Mouse (Mus musculus): ENCODE results near the gene Eml4. TPM values are rescaled to one million over a fixed set of nuclear protein-coding genes. Genes with fewer than 3 reads are reported as not detected.

Gene Eml4
- total and polyA plus RNA-seq, 2 experiments: 4.1 to 8.1 TPM

GRCm38 (mm10) chr17:83398756-83399155 is 48.0 kb downstream of the Eml4 start:
- Histone ChIP-seq H3K4me1 (ENCODE audit: control insufficient read depth, insufficient read depth, low read length) (peaks cover 2% of the 10 kb centered on the region; the same call in 1 of the 2 replicates), H3K79me2 (ENCODE audit: control insufficient read depth, insufficient read depth, low read length) (peaks cover 17% of the 10 kb centered on the region), H3K27ac (replicated peaks; ENCODE audit: insufficient read depth, low read depth, low read length) (no peak overlapping the region), H3K36me3 (ENCODE audit: control insufficient read depth, insufficient read depth, low read length) (peaks cover 1% of the 10 kb centered on the region; the same call in 1 of the 2 replicates), H3K27me3 (ENCODE audit: control insufficient read depth, insufficient read depth, low read length) (no peaks in the 10 kb centered on the region), H3K4me3 (ENCODE audit: insufficient read depth, low read depth, low read length) (no peak overlapping the region), H3K9ac (ENCODE audit: low read depth, low read length) (no peak overlapping the region)
- DNase-seq (ENCODE audit: extremely low read depth, low read depth, low spot score): no peak
- WGBS: 95% methylated on average over 1 of the region's 1 CpGs
- TF ChIP-seq POLR2A (IDR thresholded peaks at IDR 0.05; ENCODE audit: extremely low read depth, insufficient read depth, low read length) (no peak), CTCF (IDR thresholded peaks at IDR 0.05; ENCODE audit: low read depth, low read length) (no peak)

GRCm38 (mm10) chr17:83430607-83431006 is 79.9 kb downstream of the Eml4 start:
- TF ChIP-seq CTCF (IDR thresholded peaks at IDR 0.05; ENCODE audit: low read depth, low read length): no peak
- TF ChIP-seq POLR2A (IDR thresholded peaks at IDR 0.05; ENCODE audit: extremely low read depth, insufficient read depth, low read length): no peak
- Histone ChIP-seq H3K36me3 (ENCODE audit: control insufficient read depth, insufficient read depth, low read length) (peaks cover 12% of the 10 kb centered on the region), H3K9ac (ENCODE audit: low read depth, low read length) (no peak overlapping the region), H3K27me3 (ENCODE audit: control insufficient read depth, insufficient read depth, low read length) (no peaks in the 10 kb centered on the region), H3K4me3 (ENCODE audit: insufficient read depth, low read depth, low read length) (no peak overlapping the region), H3K79me2 (ENCODE audit: control insufficient read depth, insufficient read depth, low read length) (no peaks in the 10 kb centered on the region; the same call in 1 of the 2 replicates), H3K27ac (replicated peaks; ENCODE audit: insufficient read depth, low read depth, low read length) (no peak overlapping the region), H3K4me1 (ENCODE audit: control insufficient read depth, insufficient read depth, low read length) (no peaks in the 10 kb centered on the region)
- WGBS: 84% methylated on average over 4 of the region's 4 CpGs
- DNase-seq (ENCODE audit: extremely low read depth, low read depth, low spot score): no peak

- TF ChIP-seq CTCF (IDR thresholded peaks at IDR 0.05; ENCODE audit: low read depth, low read length) (no peak), POLR2A (IDR thresholded peaks at IDR 0.05; ENCODE audit: extremely low read depth, insufficient read depth, low read length) (no peak)
- Histone ChIP-seq H3K27me3 (ENCODE audit: control insufficient read depth, insufficient read depth, low read length) (no peaks in the 10 kb centered on the region), H3K27ac (replicated peaks; ENCODE audit: insufficient read depth, low read depth, low read length) (no peak overlapping the region), H3K79me2 (ENCODE audit: control insufficient read depth, insufficient read depth, low read length) (no peaks in the 10 kb centered on the region), H3K9ac (ENCODE audit: low read depth, low read length) (no peak overlapping the region), H3K4me3 (ENCODE audit: insufficient read depth, low read depth, low read length) (no peak overlapping the region), H3K36me3 (ENCODE audit: control insufficient read depth, insufficient read depth, low read length) (peaks cover 18% of the 10 kb centered on the region), H3K4me1 (ENCODE audit: control insufficient read depth, insufficient read depth, low read length) (no peaks in the 10 kb centered on the region)
- 74% methylated on average over 4 of the region's 4 CpGs for WGBS
- no peak for DNase-seq (ENCODE audit: extremely low read depth, low read depth, low spot score)
These were observed 92.7 kb downstream of the Eml4 start for GRCm38 (mm10) chr17:83443406-83443805.

- Histone ChIP-seq H3K4me1 (ENCODE audit: control insufficient read depth, insufficient read depth, low read length) (no peaks in the 10 kb centered on the region), H3K4me3 (ENCODE audit: insufficient read depth, low read depth, low read length) (no peak overlapping the region), H3K36me3 (ENCODE audit: control insufficient read depth, insufficient read depth, low read length) (peaks cover 41% of the 10 kb centered on the region), H3K27ac (replicated peaks; ENCODE audit: insufficient read depth, low read depth, low read length) (no peak overlapping the region), H3K79me2 (ENCODE audit: control insufficient read depth, insufficient read depth, low read length) (no peaks in the 10 kb centered on the region), H3K9ac (ENCODE audit: low read depth, low read length) (no peak overlapping the region), H3K27me3 (ENCODE audit: control insufficient read depth, insufficient read depth, low read length) (no peaks in the 10 kb centered on the region)
- DNase-seq (ENCODE audit: extremely low read depth, low read depth, low spot score): no peak
- TF ChIP-seq CTCF (IDR thresholded peaks at IDR 0.05; ENCODE audit: low read depth, low read length) (no peak), POLR2A (IDR thresholded peaks at IDR 0.05; ENCODE audit: extremely low read depth, insufficient read depth, low read length) (no peak)
- 90% methylated on average over 2 of the region's 2 CpGs for WGBS
These were observed 98.9 kb downstream of the Eml4 start for GRCm38 (mm10) chr17:83449583-83449982.

- TF ChIP-seq CTCF (IDR thresholded peaks at IDR 0.05; ENCODE audit: low read depth, low read length) (no peak), POLR2A (IDR thresholded peaks at IDR 0.05; ENCODE audit: extremely low read depth, insufficient read depth, low read length) (no peak)
- Histone ChIP-seq H3K79me2 (ENCODE audit: control insufficient read depth, insufficient read depth, low read length) (no peaks in the 10 kb centered on the region), H3K36me3 (ENCODE audit: control insufficient read depth, insufficient read depth, low read length) (peaks cover 51% of the 10 kb centered on the region), H3K4me3 (ENCODE audit: insufficient read depth, low read depth, low read length) (no peak overlapping the region), H3K27ac (replicated peaks; ENCODE audit: insufficient read depth, low read depth, low read length) (no peak overlapping the region), H3K4me1 (ENCODE audit: control insufficient read depth, insufficient read depth, low read length) (no peaks in the 10 kb centered on the region), H3K9ac (ENCODE audit: low read depth, low read length) (no peak overlapping the region), H3K27me3 (ENCODE audit: control insufficient read depth, insufficient read depth, low read length) (no peaks in the 10 kb centered on the region)
- 86% methylated on average over 8 of the region's 8 CpGs for WGBS
- no peak for DNase-seq (ENCODE audit: extremely low read depth, low read depth, low spot score)
These were observed 100.6 kb downstream of the Eml4 start for GRCm38 (mm10) chr17:83451367-83451766.

GRCm38 (mm10) chr17:83451796-83452195 is 101.1 kb downstream of the Eml4 start:
- Histone ChIP-seq H3K27ac (replicated peaks; ENCODE audit: insufficient read depth, low read depth, low read length) (no peak overlapping the region), H3K27me3 (ENCODE audit: control insufficient read depth, insufficient read depth, low read length) (no peaks in the 10 kb centered on the region), H3K4me3 (ENCODE audit: insufficient read depth, low read depth, low read length) (no peak overlapping the region), H3K36me3 (ENCODE audit: control insufficient read depth, insufficient read depth, low read length) (peaks cover 51% of the 10 kb centered on the region), H3K9ac (ENCODE audit: low read depth, low read length) (no peak overlapping the region), H3K4me1 (ENCODE audit: control insufficient read depth, insufficient read depth, low read length) (no peaks in the 10 kb centered on the region), H3K79me2 (ENCODE audit: control insufficient read depth, insufficient read depth, low read length) (no peaks in the 10 kb centered on the region)
- WGBS: 95% methylated on average over 3 of the region's 3 CpGs
- TF ChIP-seq CTCF (IDR thresholded peaks at IDR 0.05; ENCODE audit: low read depth, low read length): no peak
- no peak for TF ChIP-seq POLR2A (IDR thresholded peaks at IDR 0.05; ENCODE audit: extremely low read depth, insufficient read depth, low read length)
- DNase-seq (ENCODE audit: extremely low read depth, low read depth, low spot score): no peak
